Mouse (Mus musculus): ENCODE data around the gene Cacna2d1. TPM values are rescaled to one million over a fixed set of nuclear protein-coding genes. Genes with fewer than 3 reads are reported as not detected.

Gene Cacna2d1
- polyA plus RNA-seq, 1 experiment from 2014 or later, result 11.3 TPM

- H3K27me3 ChIP-seq (ENCODE audit: control insufficient read depth, insufficient read depth, low read length), result no peaks in the 10 kb centered on the region
- 63% methylated on average over 4 of the region's 4 CpGs for WGBS
- peak; percentile 47 for DNase-seq (ENCODE audit: low spot score)
- no peak overlapping the region for H3K4me3 ChIP-seq (ENCODE audit: low read depth, low read length)
- H3K36me3 ChIP-seq (replicated peaks; ENCODE audit: control insufficient read depth, insufficient read depth, low read depth, low read length), result no peaks in the 10 kb centered on the region
- no peak overlapping the region for H3K27ac ChIP-seq (replicated peaks; ENCODE audit: low read depth, low read length)
- no peaks in the 10 kb centered on the region for H3K4me1 ChIP-seq (ENCODE audit: control insufficient read depth, insufficient read depth, low read length)
- ATAC-seq (replicated peaks; ENCODE audit: insufficient number of reproducible peaks, low FRiP score, low TSS enrichment, low read depth), result no peak
- H3K9ac ChIP-seq (replicated peaks; ENCODE audit: low read length), result no peak overlapping the region
- no peaks in the 10 kb centered on the region for H3K9me3 ChIP-seq (replicated peaks; ENCODE audit: control insufficient read depth, low read length)
- no peak overlapping the region for H3K4me2 ChIP-seq (ENCODE audit: low read depth, low read length)
Measured at GRCm38 (mm10) chr5:16065816-16066215, 131.3 kb downstream of the Cacna2d1 start.

- 91% methylated on average over 2 of the region's 2 CpGs for WGBS
- no peak overlapping the region for H3K4me2 ChIP-seq (ENCODE audit: low read depth, low read length)
- H3K27ac ChIP-seq (replicated peaks; ENCODE audit: low read depth, low read length), result no peak overlapping the region
- H3K9me3 ChIP-seq (replicated peaks; ENCODE audit: control insufficient read depth, low read length), result no peaks in the 10 kb centered on the region
- no peaks in the 10 kb centered on the region for H3K4me1 ChIP-seq (ENCODE audit: control insufficient read depth, insufficient read depth, low read length)
- ATAC-seq (replicated peaks; ENCODE audit: insufficient number of reproducible peaks, low FRiP score, low TSS enrichment, low read depth), result no peak
- H3K36me3 ChIP-seq (replicated peaks; ENCODE audit: control insufficient read depth, insufficient read depth, low read depth, low read length), result no peaks in the 10 kb centered on the region
- no peak for DNase-seq (ENCODE audit: low spot score)
- H3K27me3 ChIP-seq (ENCODE audit: control insufficient read depth, insufficient read depth, low read length), result no peaks in the 10 kb centered on the region
- H3K4me3 ChIP-seq (ENCODE audit: low read depth, low read length), result no peak overlapping the region
- H3K9ac ChIP-seq (replicated peaks; ENCODE audit: low read length), result no peak overlapping the region
Measured at GRCm38 (mm10) chr5:16082253-16082652, 147.8 kb downstream of the Cacna2d1 start.

- ATAC-seq (replicated peaks; ENCODE audit: insufficient number of reproducible peaks, low FRiP score, low TSS enrichment, low read depth) (no peak), DNase-seq (ENCODE audit: low spot score) (no peak)
- H3K27ac ChIP-seq (replicated peaks; ENCODE audit: low read depth, low read length), result no peak overlapping the region
- H3K27me3 ChIP-seq (ENCODE audit: control insufficient read depth, insufficient read depth, low read length), result no peaks in the 10 kb centered on the region
- H3K4me1 ChIP-seq (ENCODE audit: control insufficient read depth, insufficient read depth, low read length), result no peaks in the 10 kb centered on the region
- H3K9ac ChIP-seq (replicated peaks; ENCODE audit: low read length), result no peak overlapping the region
- no peaks in the 10 kb centered on the region for H3K36me3 ChIP-seq (replicated peaks; ENCODE audit: control insufficient read depth, insufficient read depth, low read depth, low read length)
- no peak overlapping the region for H3K4me2 ChIP-seq (ENCODE audit: low read depth, low read length)
- no peak overlapping the region for H3K4me3 ChIP-seq (ENCODE audit: low read depth, low read length)
- WGBS, result 78% methylated on average over 10 of the region's 10 CpGs
- no peaks in the 10 kb centered on the region for H3K9me3 ChIP-seq (replicated peaks; ENCODE audit: control insufficient read depth, low read length)
Measured at GRCm38 (mm10) chr5:16086979-16087902, 152.8 kb downstream of the Cacna2d1 start.

- ATAC-seq (replicated peaks; ENCODE audit: insufficient number of reproducible peaks, low FRiP score, low TSS enrichment, low read depth), result no peak
- Histone ChIP-seq H3K4me2 (ENCODE audit: low read depth, low read length) (no peak overlapping the region), H3K4me1 (ENCODE audit: control insufficient read depth, insufficient read depth, low read length) (no peaks in the 10 kb centered on the region)
Measured at GRCm38 (mm10) chr5:16087995-16088394, 153.5 kb downstream of the Cacna2d1 start.

GRCm38 (mm10) chr5:16092540-16092939 is 158.0 kb downstream of the Cacna2d1 start:
- Histone ChIP-seq H3K9me3 (replicated peaks; ENCODE audit: control insufficient read depth, low read length) (no peaks in the 10 kb centered on the region), H3K9ac (replicated peaks; ENCODE audit: low read length) (no peak overlapping the region), H3K4me1 (ENCODE audit: control insufficient read depth, insufficient read depth, low read length) (no peaks in the 10 kb centered on the region), H3K4me3 (ENCODE audit: low read depth, low read length) (no peak overlapping the region), H3K27ac (replicated peaks; ENCODE audit: low read depth, low read length) (no peak overlapping the region), H3K27me3 (ENCODE audit: control insufficient read depth, insufficient read depth, low read length) (no peaks in the 10 kb centered on the region), H3K4me2 (ENCODE audit: low read depth, low read length) (no peak overlapping the region), H3K36me3 (replicated peaks; ENCODE audit: control insufficient read depth, insufficient read depth, low read depth, low read length) (no peaks in the 10 kb centered on the region)
- DNase-seq (ENCODE audit: low spot score) (no peak), ATAC-seq (replicated peaks; ENCODE audit: insufficient number of reproducible peaks, low FRiP score, low TSS enrichment, low read depth) (no peak)
- WGBS, result 89% methylated on average over 7 of the region's 7 CpGs

More at GRCm38 (mm10) chr5:16087995-16088394, 153.5 kb downstream of the Cacna2d1 start:
- Histone ChIP-seq H3K9me3 (replicated peaks; ENCODE audit: control insufficient read depth, low read length) (no peaks in the 10 kb centered on the region), H3K36me3 (replicated peaks; ENCODE audit: control insufficient read depth, insufficient read depth, low read depth, low read length) (no peaks in the 10 kb centered on the region), H3K27ac (replicated peaks; ENCODE audit: low read depth, low read length) (no peak overlapping the region), H3K27me3 (ENCODE audit: control insufficient read depth, insufficient read depth, low read length) (no peaks in the 10 kb centered on the region), H3K4me3 (ENCODE audit: low read depth, low read length) (no peak overlapping the region), H3K9ac (replicated peaks; ENCODE audit: low read length) (no peak overlapping the region)
- WGBS, result 79% methylated on average over 2 of the region's 2 CpGs
- no peak for DNase-seq (ENCODE audit: low spot score)

GRCm38 (mm10) chr5:16093071-16093693 is 158.7 kb downstream of the Cacna2d1 start:
- 90% methylated on average over 11 of the region's 11 CpGs for WGBS
- ATAC-seq (replicated peaks; ENCODE audit: insufficient number of reproducible peaks, low FRiP score, low TSS enrichment, low read depth), result no peak
- H3K4me3 ChIP-seq (ENCODE audit: low read depth, low read length), result no peak overlapping the region

GRCm38 (mm10) chr5:16095345-16095744 is 160.9 kb downstream of the Cacna2d1 start:
- no peak overlapping the region for H3K4me2 ChIP-seq (ENCODE audit: low read depth, low read length)
- no peaks in the 10 kb centered on the region for H3K4me1 ChIP-seq (ENCODE audit: control insufficient read depth, insufficient read depth, low read length)
- H3K9ac ChIP-seq (replicated peaks; ENCODE audit: low read length), result no peak overlapping the region
- WGBS, result 85% methylated on average over 4 of the region's 4 CpGs
- no peaks in the 10 kb centered on the region for H3K9me3 ChIP-seq (replicated peaks; ENCODE audit: control insufficient read depth, low read length)
- ATAC-seq (replicated peaks; ENCODE audit: insufficient number of reproducible peaks, low FRiP score, low TSS enrichment, low read depth), result no peak
- H3K27ac ChIP-seq (replicated peaks; ENCODE audit: low read depth, low read length), result no peak overlapping the region
- no peaks in the 10 kb centered on the region for H3K27me3 ChIP-seq (ENCODE audit: control insufficient read depth, insufficient read depth, low read length)
- H3K36me3 ChIP-seq (replicated peaks; ENCODE audit: control insufficient read depth, insufficient read depth, low read depth, low read length), result no peaks in the 10 kb centered on the region
- H3K4me3 ChIP-seq (ENCODE audit: low read depth, low read length), result no peak overlapping the region
- no peak for DNase-seq (ENCODE audit: low spot score)

More at GRCm38 (mm10) chr5:16093071-16093693, 158.7 kb downstream of the Cacna2d1 start:
- H3K36me3 ChIP-seq (replicated peaks; ENCODE audit: control insufficient read depth, insufficient read depth, low read depth, low read length), result no peaks in the 10 kb centered on the region
- H3K9me3 ChIP-seq (replicated peaks; ENCODE audit: control insufficient read depth, low read length), result no peaks in the 10 kb centered on the region
- H3K27ac ChIP-seq (replicated peaks; ENCODE audit: low read depth, low read length), result no peak overlapping the region
- no peak for DNase-seq (ENCODE audit: low spot score)
- no peak overlapping the region for H3K4me2 ChIP-seq (ENCODE audit: low read depth, low read length)
- H3K27me3 ChIP-seq (ENCODE audit: control insufficient read depth, insufficient read depth, low read length), result no peaks in the 10 kb centered on the region
- H3K9ac ChIP-seq (replicated peaks; ENCODE audit: low read length), result no peak overlapping the region
- no peaks in the 10 kb centered on the region for H3K4me1 ChIP-seq (ENCODE audit: control insufficient read depth, insufficient read depth, low read length)

- 83% methylated on average over 2 of the region's 2 CpGs for WGBS
- no peak overlapping the region for H3K9ac ChIP-seq (replicated peaks; ENCODE audit: low read length)
- no peak for ATAC-seq (replicated peaks; ENCODE audit: insufficient number of reproducible peaks, low FRiP score, low TSS enrichment, low read depth)
- no peak for DNase-seq (ENCODE audit: low spot score)
- no peak overlapping the region for H3K4me2 ChIP-seq (ENCODE audit: low read depth, low read length)
- H3K9me3 ChIP-seq (replicated peaks; ENCODE audit: control insufficient read depth, low read length), result no peaks in the 10 kb centered on the region
- no peak overlapping the region for H3K27ac ChIP-seq (replicated peaks; ENCODE audit: low read depth, low read length)
- H3K4me1 ChIP-seq (ENCODE audit: control insufficient read depth, insufficient read depth, low read length), result no peaks in the 10 kb centered on the region
- H3K36me3 ChIP-seq (replicated peaks; ENCODE audit: control insufficient read depth, insufficient read depth, low read depth, low read length), result no peaks in the 10 kb centered on the region
- H3K27me3 ChIP-seq (ENCODE audit: control insufficient read depth, insufficient read depth, low read length), result no peaks in the 10 kb centered on the region
- H3K4me3 ChIP-seq (ENCODE audit: low read depth, low read length), result no peak overlapping the region
Measured at GRCm38 (mm10) chr5:16098766-16099165, 164.3 kb downstream of the Cacna2d1 start.

Measured in embryonic facial prominence, embryonic 11.5 days (tissue).